Mouse (Mus musculus) heart, embryonic 12.5 days (tissue): ENCODE measurements around the gene Cenpb. TPM values are rescaled to one million over a fixed set of nuclear protein-coding genes. Genes with fewer than 3 reads are reported as not detected.
A peak's percentile ranks its signal among the peaks of the same experiment; 100 is the strongest.

ENCODE experiments used
- ATAC-seq: fragments of 200-750 bp; cut with Nextera tagmentation; 2 replicates; pipeline ENCODE4 v1.8.0; 2017; ENCODE audit warnings: moderate TSS enrichment, moderate library complexity; ENCODE audit not compliant: insufficient number of reproducible peaks, low FRiP score
- H3K27ac ChIP-seq: fragments of 300-500 bp; sonication (generic); 2 replicates; pipeline ENCODE4 v1.5.1; 2016; ENCODE audit warnings: mild to moderate bottlenecking, moderate library complexity; ENCODE audit not compliant: poor library complexity, severe bottlenecking
- H3K27me3 ChIP-seq: fragments of 300-500 bp; sonication (generic); replicated peaks from 2 replicates; pipeline ENCODE4 v1.6.1; 2016; ENCODE audit warnings: mild to moderate bottlenecking, moderate library complexity
- H3K36me3 ChIP-seq: fragments of 300-500 bp; sonication (generic); 2 replicates; pipeline ENCODE4 v1.6.1; 2016; ENCODE audit warnings: mild to moderate bottlenecking, moderate library complexity
- H3K4me1 ChIP-seq: fragments of 300-500 bp; sonication (generic); replicated peaks from 2 replicates; pipeline ENCODE4 v1.6.1; 2016; ENCODE audit warnings: mild to moderate bottlenecking
- H3K4me2 ChIP-seq: fragments of 300-500 bp; sonication (generic); 2 replicates; pipeline ENCODE4 v1.6.1; 2016; ENCODE audit warnings: mild to moderate bottlenecking, moderate library complexity
- H3K4me3 ChIP-seq: fragments of 300-500 bp; sonication (generic); 2 replicates; pipeline ENCODE4 v1.5.1; 2016; ENCODE audit warnings: mild to moderate bottlenecking
- H3K9ac ChIP-seq: fragments of 300-500 bp; sonication (generic); 2 replicates; pipeline ENCODE4 v1.6.1; 2016; ENCODE audit warnings: mild to moderate bottlenecking, moderate library complexity
- H3K9me3 ChIP-seq: fragments of 300-500 bp; sonication (generic); replicated peaks from 2 replicates; pipeline ENCODE4 v1.6.1; 2016; ENCODE audit warnings: mild to moderate bottlenecking, moderate library complexity
- WGBS: fragments of 180-500 bp; shearing (Covaris S2); methylation state at CpG from one replicate; pipeline ENCODE4 v1.1.7; 2016; 5-methylcytosine and 5-hydroxymethylcytosine counted together
- polyA plus RNA-seq: library from polyadenylated mRNA; unstranded; fragments of >200 nt; fragmentation: Nextera tagmentation; extraction: Ambion mirVana; gene quantifications from 2 replicates; pipeline ENCODE4 v1.2.1, GENCODE M21; 2016

Gene Cenpb
- polyA plus RNA-seq, 1 experiment from 2014 or later, result 7.2 TPM

DNA sequence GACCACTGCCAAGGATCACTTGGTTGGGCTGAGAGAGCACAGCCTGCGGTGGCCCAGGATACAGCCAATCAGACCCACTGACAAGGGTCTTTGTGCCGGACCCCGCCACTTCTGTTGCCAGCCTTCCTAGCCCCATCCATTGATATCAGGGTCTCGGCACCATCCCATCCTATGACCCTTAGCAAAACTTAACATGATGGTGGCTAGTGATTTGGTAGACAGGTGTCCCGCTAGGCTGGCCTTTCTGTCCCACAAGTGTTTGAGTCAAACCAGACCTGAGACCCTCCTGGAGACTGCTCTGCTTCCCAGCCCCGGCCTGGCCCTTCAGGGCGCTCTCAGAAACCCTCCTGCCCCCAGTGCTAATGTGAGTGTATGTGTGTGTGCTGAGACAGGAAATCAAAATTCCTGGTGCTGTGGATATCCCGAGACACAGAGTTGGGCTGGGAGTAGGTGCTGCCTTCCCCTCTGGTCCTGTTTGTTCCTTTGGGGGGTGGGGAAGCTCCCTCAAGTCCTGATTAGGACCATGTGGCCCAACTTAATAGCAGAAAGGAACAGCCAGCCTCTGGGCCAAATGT is 45.0 kb downstream of the Cenpb start:
- peaks cover 14% of the 10 kb centered on the region for H3K36me3 ChIP-seq
- H3K9me3 ChIP-seq, result no peaks in the 10 kb centered on the region
- peaks cover 47% of the 10 kb centered on the region for H3K4me1 ChIP-seq
- H3K9ac ChIP-seq, result no peak overlapping the region; the same call in 1 of the 2 replicates
- peak overlapping the region; percentile 79 for H3K27ac ChIP-seq
- WGBS, result 62% methylated on average over 8 of the region's 8 CpGs
- H3K4me2 ChIP-seq, result no peak overlapping the region
- H3K27me3 ChIP-seq, result no peaks in the 10 kb centered on the region
- no peak overlapping the region for H3K4me3 ChIP-seq
- ATAC-seq, result no peak

DNA sequence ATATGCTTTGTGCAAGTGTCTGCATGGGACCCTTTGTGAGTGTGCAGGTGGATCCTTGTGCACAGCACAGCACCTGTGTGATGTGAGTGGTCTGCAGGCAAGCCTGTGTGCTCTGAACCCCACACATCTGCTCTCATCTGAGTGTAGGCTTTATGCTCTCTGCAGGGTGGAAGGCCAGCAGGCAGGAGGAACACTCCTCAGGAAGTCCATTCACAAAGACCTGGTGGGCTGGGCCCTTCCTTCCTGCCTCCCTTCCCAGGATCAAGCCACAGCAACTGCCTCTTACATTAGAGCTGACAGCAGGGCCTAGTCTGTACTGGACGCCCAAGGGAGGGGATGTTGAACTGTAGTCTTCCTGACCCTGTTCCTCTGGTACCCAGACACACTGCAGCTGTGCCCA is 45.5 kb downstream of the Cenpb start:
- 0 out of 2 replicates have a peak, but pooled peaks have one; percentile 22 for ATAC-seq
- Histone ChIP-seq H3K4me1 (peaks cover 43% of the 10 kb centered on the region), H3K27me3 (no peaks in the 10 kb centered on the region), H3K9me3 (no peaks in the 10 kb centered on the region), H3K4me2 (no peak overlapping the region), H3K27ac (peak overlapping the region; percentile 79), H3K36me3 (peaks cover 14% of the 10 kb centered on the region), H3K4me3 (no peak overlapping the region), H3K9ac (no peak overlapping the region; the same call in 1 of the 2 replicates)
- 44% methylated on average over 1 of the region's 1 CpGs for WGBS

DNA sequence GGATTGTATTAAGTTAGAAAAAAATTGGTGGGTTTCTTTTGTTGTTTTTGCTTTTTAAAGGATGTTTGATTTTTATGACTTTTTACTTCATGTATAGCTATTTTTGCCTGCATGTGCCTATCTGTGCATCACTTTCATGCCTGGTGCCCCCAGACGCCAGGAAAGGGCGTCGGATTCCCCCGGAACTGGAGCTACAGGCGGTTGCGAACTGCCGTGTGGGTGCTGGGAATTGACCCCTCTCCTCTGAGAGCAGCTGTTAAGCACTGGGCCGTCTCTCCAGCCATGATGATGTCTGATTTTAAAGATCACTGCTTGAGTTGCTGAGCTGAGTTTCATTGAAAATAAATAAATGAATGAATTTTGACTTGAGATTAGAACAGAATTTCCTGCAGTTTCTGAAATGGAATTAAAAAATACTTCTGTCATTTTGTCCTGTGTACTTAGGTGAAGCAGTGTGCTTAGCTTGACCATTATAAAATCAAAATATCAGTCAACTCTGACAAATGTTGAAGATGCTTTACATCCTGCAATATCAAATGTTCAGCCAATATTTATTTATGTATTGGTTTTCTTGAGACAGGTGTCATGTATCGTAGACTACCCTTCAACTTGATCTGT is 46.8 kb downstream of the Cenpb start, which contains the start of gene Gm11037:
Gene Gm11037, plus strand, starts transcription at position 568 of the 618 bp plus-strand sequence.
- peak within 1 kb of the TSS; percentile 79 for H3K27ac ChIP-seq
- 0 out of 2 replicates have a peak, but pooled peaks cover 3% of the 10 kb centered on the region for H3K27me3 ChIP-seq
- peaks cover 4% of the 10 kb centered on the region for H3K36me3 ChIP-seq
- H3K4me2 ChIP-seq, result no peak within 1 kb of the TSS
- ATAC-seq, result no peak
- H3K4me3 ChIP-seq, result no peak within 1 kb of the TSS
- no peak within 1 kb of the TSS for H3K9ac ChIP-seq
- peaks cover 55% of the 10 kb centered on the region for H3K4me1 ChIP-seq
- no peaks in the 10 kb centered on the region for H3K9me3 ChIP-seq
- 84% methylated on average over 9 of the region's 9 CpGs for WGBS

DNA sequence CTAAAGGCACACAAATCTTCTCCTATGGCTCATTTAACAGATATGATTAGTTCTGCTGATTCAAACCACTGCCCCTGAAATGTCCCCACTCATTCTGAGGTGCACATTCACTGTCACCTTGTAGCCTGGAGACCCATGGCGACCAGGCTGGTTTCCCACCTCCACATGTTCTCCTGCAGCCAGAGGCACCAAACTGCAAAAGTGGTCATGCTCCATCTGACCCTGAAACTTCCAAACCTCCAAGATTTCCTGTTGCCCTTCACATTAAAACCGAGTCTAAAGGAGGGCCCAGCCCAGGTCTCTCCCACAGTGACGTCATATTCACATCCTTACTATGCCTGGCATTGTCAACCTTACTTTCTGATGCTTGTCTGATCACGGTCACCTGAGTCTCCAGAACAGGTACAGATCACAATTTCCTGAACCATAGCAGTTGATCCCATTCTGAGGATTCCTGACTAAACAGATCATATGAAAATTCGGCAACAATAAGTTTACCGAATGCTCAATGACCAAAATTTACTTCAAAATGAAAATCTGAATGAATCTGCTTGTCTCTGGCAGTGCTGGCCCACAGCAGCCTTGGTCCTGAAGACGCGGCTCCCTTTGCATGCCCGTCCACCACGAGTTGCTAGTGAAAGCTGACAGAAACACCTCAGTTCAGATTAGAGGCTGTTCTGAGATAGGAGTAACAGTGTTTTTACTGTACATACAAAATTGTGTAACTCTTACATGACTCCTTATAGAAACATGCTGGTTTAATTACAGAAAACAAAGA is 47.6 kb downstream of the Cenpb start:
- H3K27ac ChIP-seq, result no peak overlapping the region
- no peak overlapping the region for H3K4me3 ChIP-seq
- no peaks in the 10 kb centered on the region for H3K9me3 ChIP-seq
- H3K4me2 ChIP-seq, result no peak overlapping the region
- H3K36me3 ChIP-seq, result no peaks in the 10 kb centered on the region
- H3K4me1 ChIP-seq, result peaks cover 62% of the 10 kb centered on the region
- no peak overlapping the region for H3K9ac ChIP-seq
- 0 out of 2 replicates have a peak, but pooled peaks cover 4% of the 10 kb centered on the region for H3K27me3 ChIP-seq
- 55% methylated on average over 10 of the region's 10 CpGs for WGBS
- no peak for ATAC-seq

DNA sequence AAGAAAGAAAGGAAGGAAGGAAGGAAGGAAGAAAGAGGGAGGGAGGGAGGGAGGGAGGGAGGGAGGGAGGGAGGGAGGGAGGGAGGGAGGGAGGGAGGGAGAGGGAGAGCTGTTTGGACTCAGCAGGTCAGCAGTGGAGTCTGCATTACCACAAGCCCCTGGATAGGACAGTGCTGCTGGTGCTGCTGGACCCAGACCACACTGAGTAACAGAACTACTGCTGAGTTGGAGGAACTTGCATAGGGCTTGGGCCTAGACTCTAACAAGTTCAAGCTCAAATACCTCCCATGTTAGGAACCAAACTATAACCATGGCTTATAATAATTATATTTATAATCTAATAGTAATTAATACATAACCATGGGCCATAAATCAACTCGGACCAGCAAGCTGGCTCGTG is 49.0 kb downstream of the Cenpb start:
- Histone ChIP-seq H3K4me1 (peaks cover 66% of the 10 kb centered on the region), H3K9me3 (no peaks in the 10 kb centered on the region), H3K27ac (no peak overlapping the region), H3K4me3 (no peak overlapping the region), H3K27me3 (0 out of 2 replicates have a peak, but pooled peaks cover 7% of the 10 kb centered on the region), H3K9ac (no peak overlapping the region), H3K4me2 (no peak overlapping the region), H3K36me3 (no peaks in the 10 kb centered on the region)
- 91% methylated on average over 2 of the region's 2 CpGs for WGBS
- no peak for ATAC-seq

DNA sequence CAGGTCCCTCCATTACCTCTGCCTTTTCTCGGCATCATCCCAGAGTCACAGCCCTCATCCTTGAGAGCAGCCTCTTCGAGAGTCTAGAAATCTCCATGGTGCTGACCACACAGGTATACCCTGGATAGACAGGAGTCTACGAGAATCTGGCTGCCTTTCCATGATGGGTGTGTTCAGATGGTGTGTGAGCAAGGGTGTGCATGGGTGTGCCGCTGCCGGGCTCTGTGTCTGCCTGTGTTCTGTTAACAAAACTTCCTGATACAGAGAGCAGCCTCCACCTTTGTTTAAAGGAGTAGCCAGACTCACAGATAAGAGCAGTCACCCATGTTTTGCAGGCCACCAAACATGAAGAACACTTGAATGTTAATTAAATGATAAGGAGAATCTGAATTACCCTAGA is 50.0 kb downstream of the Cenpb start:
- Histone ChIP-seq H3K4me2 (peak overlapping the region; percentile 80; the same call in 1 of the 2 replicates), H3K27me3 (peaks cover 13% of the 10 kb centered on the region; the same call in 1 of the 2 replicates), H3K9me3 (no peaks in the 10 kb centered on the region), H3K27ac (no peak overlapping the region; the same call in none of the 2 replicates), H3K4me3 (no peak overlapping the region), H3K36me3 (no peaks in the 10 kb centered on the region), H3K4me1 (peaks cover 58% of the 10 kb centered on the region), H3K9ac (no peak overlapping the region)
- WGBS, result 57% methylated on average over 5 of the region's 5 CpGs
- ATAC-seq, result no peak

DNA sequence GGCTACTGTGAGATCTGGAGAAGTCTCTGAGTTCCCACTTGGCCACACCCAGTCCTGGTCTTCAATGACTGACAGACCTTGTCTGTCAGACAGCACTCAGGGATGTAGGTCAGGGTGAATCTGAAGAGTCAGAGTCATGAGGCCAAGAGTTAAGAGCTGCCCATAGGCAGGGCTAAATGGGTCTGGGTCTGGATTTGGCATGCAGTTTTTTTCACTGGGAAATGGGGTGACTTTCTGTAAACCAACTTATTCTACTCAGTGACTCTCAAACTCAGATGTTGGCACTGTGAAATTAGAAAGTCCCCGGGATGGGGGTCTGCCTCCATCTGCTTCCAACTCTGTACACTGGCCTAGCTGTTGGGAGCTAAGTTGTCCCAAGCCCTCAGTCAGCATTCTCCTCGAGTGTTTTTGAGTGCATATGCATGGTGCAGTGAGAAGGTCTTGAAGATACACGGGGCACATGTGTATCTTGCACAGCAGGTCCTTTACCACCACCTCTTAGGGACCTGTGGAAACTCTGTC is 51.2 kb downstream of the Cenpb start:
- peaks cover 47% of the 10 kb centered on the region for H3K4me1 ChIP-seq
- no peak for ATAC-seq
- H3K9ac ChIP-seq, result no peak overlapping the region; the same call in 1 of the 2 replicates
- H3K27me3 ChIP-seq, result peaks cover 16% of the 10 kb centered on the region; the same call in 1 of the 2 replicates
- H3K4me3 ChIP-seq, result peak overlapping the region; percentile 65
- H3K4me2 ChIP-seq, result peak overlapping the region; percentile 80
- no peaks in the 10 kb centered on the region for H3K9me3 ChIP-seq
- no peaks in the 10 kb centered on the region for H3K36me3 ChIP-seq
- H3K27ac ChIP-seq, result 0 out of 2 replicates have a peak overlapping the region, but pooled peaks have one; percentile 6
- WGBS, result 75% methylated on average over 3 of the region's 3 CpGs

DNA sequence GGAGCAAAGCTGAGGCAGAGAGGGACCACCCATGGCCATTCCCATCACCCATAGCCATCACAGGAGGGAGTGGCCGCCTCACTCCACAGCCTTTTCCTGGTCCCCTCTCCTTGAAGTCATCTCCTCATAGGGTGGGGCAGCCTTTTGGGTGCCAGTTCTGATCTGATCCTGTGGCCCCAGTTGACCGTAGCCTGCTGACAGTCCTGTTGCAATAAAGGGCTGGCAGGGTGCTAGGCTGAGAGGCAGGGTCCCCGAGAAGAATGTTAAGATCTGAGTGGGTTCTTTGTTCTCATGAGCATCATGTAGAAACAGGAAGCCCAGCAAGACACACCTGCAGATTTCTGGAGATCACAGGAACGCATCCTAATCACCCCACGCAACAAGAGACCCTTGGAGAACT is 51.7 kb downstream of the Cenpb start:
- Histone ChIP-seq H3K4me1 (peaks cover 47% of the 10 kb centered on the region), H3K9me3 (no peaks in the 10 kb centered on the region), H3K4me3 (peak overlapping the region; percentile 65), H3K9ac (peak overlapping the region; percentile 88), H3K4me2 (peak overlapping the region; percentile 80), H3K36me3 (no peaks in the 10 kb centered on the region), H3K27ac (0 out of 2 replicates have a peak overlapping the region, but pooled peaks have one; percentile 6), H3K27me3 (peaks cover 16% of the 10 kb centered on the region; the same call in 1 of the 2 replicates)
- WGBS, result 71% methylated on average over 5 of the region's 5 CpGs
- no peak for ATAC-seq

DNA sequence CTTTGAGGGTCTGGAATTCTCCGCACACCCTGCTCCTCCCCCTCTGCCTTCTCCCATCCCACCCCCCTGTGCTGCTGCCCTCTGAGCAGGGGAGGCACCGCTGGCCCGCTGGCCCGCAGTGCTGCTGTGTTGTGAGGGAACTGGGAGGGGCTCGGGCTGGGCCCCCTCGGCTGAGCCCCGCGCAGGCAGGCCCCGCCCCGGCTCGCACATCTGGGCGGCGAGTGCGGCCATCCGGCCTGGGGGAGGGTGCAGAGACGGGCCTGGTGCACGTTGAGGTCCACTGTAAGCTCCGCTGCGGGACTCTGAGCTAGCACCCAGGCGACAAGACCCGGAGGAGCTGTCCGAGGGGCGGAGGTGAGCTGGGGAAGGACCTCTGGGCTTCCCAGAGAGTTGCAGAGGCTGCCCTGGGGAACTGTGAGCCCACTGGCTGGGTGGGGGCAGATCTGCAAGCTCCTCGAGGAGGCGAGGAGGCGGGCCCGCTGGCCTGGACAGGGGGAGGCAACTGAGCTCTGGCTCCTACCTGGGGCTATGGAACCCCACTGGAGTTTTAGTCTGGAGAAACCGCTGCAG is 52.6 kb downstream of the Cenpb start, which contains the start of gene Hspa12b:
Gene Hspa12b, plus strand, starts transcription at position 120 of the 570 bp plus-strand sequence.
- H3K27ac ChIP-seq, result peak within 1 kb of the TSS; percentile 70
- H3K4me2 ChIP-seq, result peak within 1 kb of the TSS; percentile 80
- peaks cover 16% of the 10 kb centered on the region; the same call in 1 of the 2 replicates for H3K27me3 ChIP-seq
- peaks cover 44% of the 10 kb centered on the region for H3K4me1 ChIP-seq
- ATAC-seq, result peak; percentile 94
- WGBS, result under 1% methylated on average over 28 of the region's 28 CpGs
- peak within 1 kb of the TSS; percentile 88 for H3K9ac ChIP-seq
- H3K9me3 ChIP-seq, result no peaks in the 10 kb centered on the region
- H3K4me3 ChIP-seq, result peak within 1 kb of the TSS; percentile 65
- no peaks in the 10 kb centered on the region for H3K36me3 ChIP-seq

DNA sequence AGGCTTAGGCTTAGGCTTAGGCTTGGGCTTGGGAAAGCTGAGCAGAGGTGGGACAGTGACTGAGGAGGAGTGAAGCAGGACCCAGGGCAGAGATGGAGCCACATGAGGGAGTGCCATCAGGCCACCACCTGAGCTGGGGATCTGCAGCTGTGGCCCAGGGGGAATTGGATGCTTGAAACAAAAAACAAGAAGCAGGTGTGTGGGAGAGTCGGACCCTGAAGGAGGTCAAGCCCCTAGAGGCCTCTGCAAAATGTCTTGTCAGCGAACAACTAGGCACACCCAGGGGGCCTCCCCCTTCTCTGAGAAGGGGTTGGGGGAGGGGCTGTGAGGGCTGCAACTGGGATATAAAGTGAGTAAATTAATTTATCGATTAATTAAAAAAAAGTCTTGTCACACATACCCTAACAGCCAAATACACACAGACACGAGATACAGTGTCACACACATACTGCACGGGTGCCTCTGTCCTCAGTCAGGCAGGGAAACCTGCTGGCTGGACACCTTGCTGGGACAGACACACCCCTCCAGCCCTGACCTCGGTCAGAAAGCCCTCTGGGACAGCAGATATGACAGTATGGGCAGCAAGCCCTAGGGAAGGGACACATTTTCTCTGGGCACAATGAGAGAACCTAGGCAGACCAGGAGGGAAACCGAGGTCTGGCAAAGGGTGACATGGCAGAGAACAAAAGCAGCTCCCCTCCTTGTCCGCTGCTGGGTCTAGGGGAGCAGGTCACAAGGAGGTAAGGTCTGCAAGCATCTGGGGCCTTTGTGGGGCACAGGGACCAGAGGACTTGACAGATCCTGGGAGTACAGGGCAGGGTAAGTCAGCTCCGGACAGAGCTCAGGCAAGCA is 53.7 kb downstream of the Cenpb start:
- H3K36me3 ChIP-seq, result no peaks in the 10 kb centered on the region
- 0 out of 2 replicates have a peak overlapping the region, but pooled peaks have one; percentile 88 for H3K9ac ChIP-seq
- no peak; the same call in 1 of the 2 replicates for ATAC-seq
- no peak overlapping the region for H3K4me3 ChIP-seq
- peaks cover 36% of the 10 kb centered on the region for H3K4me1 ChIP-seq
- peak overlapping the region; percentile 80 for H3K4me2 ChIP-seq
- H3K27ac ChIP-seq, result no peak overlapping the region
- WGBS, result 47% methylated on average over 9 of the region's 9 CpGs
- H3K9me3 ChIP-seq, result no peaks in the 10 kb centered on the region
- H3K27me3 ChIP-seq, result peaks cover 16% of the 10 kb centered on the region; the same call in 1 of the 2 replicates
